Mouse (Mus musculus): Measurements from ENCODE around the gene Igfbp4.

- TF ChIP-seq POLR2A (IDR thresholded peaks at IDR 0.05; ENCODE audit: control insufficient read depth, extremely low read depth, insufficient read depth, low read length, poor library complexity) (no peak), CTCF (IDR thresholded peaks at IDR 0.05; ENCODE audit: borderline replicate concordance, control insufficient read depth, extremely low read depth, insufficient read depth, low read length, poor library complexity) (no peak)
Measured at GRCm38 (mm10) chr11:99010124-99010523, 30.9 kb upstream of the Igfbp4 start.
